ENCODE assay signal across 9 mouse cellular contexts in genomic region chr9:41272596-41272995, GRCm38 (mm10).
DNase-seq lines count a peak whose midpoint lies in the region; ATAC-seq lines count a peak whose summit lies in the region.
"Had no signal": no experiment of that assay in that cellular context is flagged by ENCODE, and none has a peak within 500 bp of the region (broad histone marks: within the 10 kb centered on the region; RNA-seq: fewer than 3 reads in every experiment).

No protein-coding gene starts in this region.

- H3K4me2 ChIP-seq in embryonic facial prominence, embryonic 15.5 days (replicated peaks): peak overlapping the region; percentile 58
- peak overlapping the region; percentile 66 for H3K4me2 ChIP-seq in hindbrain, embryonic 12.5 days (replicated peaks)

- peak; percentile 21 to 43 for DNase-seq in kidney, postnatal 4 days
- no peak for DNase-seq in kidney, adult 18-20 months
- DNase-seq in neural tube, embryonic 10.5 days (ENCODE audit: extremely low spot score, low spot score): peak; percentile 51
- DNase-seq in layer of hippocampus, adult 11-12 months (ENCODE audit: low spot score): no peak
- DNase-seq in ovary, postnatal 10 days (ENCODE audit: low spot score): no peak
- no peak for DNase-seq in gastrocnemius, postnatal 25 days
- DNase-seq: cerebellum, adult 2 months had no signal

- H3K4me3 ChIP-seq in embryonic facial prominence, embryonic 15.5 days (replicated peaks): 0 out of 2 replicates have a peak overlapping the region, but pooled peaks have one; percentile 39
- 0 out of 2 replicates have a peak overlapping the region, but pooled peaks have one; percentile 32 for H3K4me3 ChIP-seq in hindbrain, embryonic 12.5 days

- no peak overlapping the region for H3K9ac ChIP-seq in embryonic facial prominence, embryonic 15.5 days
- H3K9ac ChIP-seq in hindbrain, embryonic 12.5 days: 0 out of 2 replicates have a peak overlapping the region, but pooled peaks have one; percentile 4

- no peaks in the 10 kb centered on the region for H3K9me3 ChIP-seq in embryonic facial prominence, embryonic 15.5 days (replicated peaks)
- H3K9me3 ChIP-seq in hindbrain, embryonic 12.5 days (replicated peaks): no peaks in the 10 kb centered on the region

- H3K36me3 ChIP-seq in embryonic facial prominence, embryonic 15.5 days: no peaks in the 10 kb centered on the region
- H3K36me3 ChIP-seq in hindbrain, embryonic 12.5 days: no peaks in the 10 kb centered on the region

- no peak for ATAC-seq in embryonic facial prominence, embryonic 15.5 days (ENCODE audit: insufficient number of reproducible peaks, low FRiP score, low TSS enrichment, low read depth)
- ATAC-seq in hindbrain, embryonic 12.5 days (ENCODE audit: low FRiP score): no peak

- 14% methylated on average over 6 of the region's 6 CpGs for WGBS in embryonic facial prominence, embryonic 15.5 days
- WGBS in hindbrain, embryonic 12.5 days: 12% methylated on average over 6 of the region's 6 CpGs

- H3K27me3 ChIP-seq in embryonic facial prominence, embryonic 15.5 days: no peaks in the 10 kb centered on the region
- no peaks in the 10 kb centered on the region for H3K27me3 ChIP-seq in hindbrain, embryonic 12.5 days

- H3K4me1 ChIP-seq in embryonic facial prominence, embryonic 15.5 days: peaks cover 20% of the 10 kb centered on the region
- H3K4me1 ChIP-seq in hindbrain, embryonic 12.5 days: peaks cover 15% of the 10 kb centered on the region

- peak overlapping the region; percentile 74 for H3K27ac ChIP-seq in embryonic facial prominence, embryonic 15.5 days (replicated peaks)
- H3K27ac ChIP-seq in hindbrain, embryonic 12.5 days: peak overlapping the region; percentile 97

Comparison
In these comparisons a context has a peak if more than half of its experiments do, and no peak if none do; other contexts are left out.
1. DNase-seq: peak in kidney, postnatal 4 days (2 of 2) and neural tube, embryonic 10.5 days (single experiment); none in kidney, adult 18-20 months (single experiment), layer of hippocampus, adult 11-12 months (single experiment), ovary, postnatal 10 days (single experiment) and gastrocnemius, postnatal 25 days (single experiment).